Mouse (Mus musculus) lung, postnatal 0 days (tissue): ENCODE results near the gene Tmem176b.

Source experiments
- CTCF ChIP-seq: IDR thresholded peaks from 2 replicates; pipeline ENCODE4 v1.5.1; 2016; ENCODE audit warnings: antibody characterized with exemption, mild to moderate bottlenecking
- EP300 ChIP-seq: IDR thresholded peaks from 2 replicates; pipeline ENCODE4 v1.6.1; 2016; ENCODE audit warnings: antibody characterized with exemption, mild to moderate bottlenecking, control low read depth

GRCm38 (mm10) chr6:48825016-48825415 is 16.3 kb downstream of the Tmem176b start:
- no peak for TF ChIP-seq CTCF
- peak; percentile 89 for TF ChIP-seq EP300
